Mouse (Mus musculus) cerebellum, adult (tissue): ENCODE data around the gene Pqlc3.

ENCODE experiments used
- ATAC-seq: cut with Nextera tagmentation; 2 replicates; pipeline ENCODE4 v1.9.2; 2017; ENCODE audit warnings: mild to moderate bottlenecking, moderate library complexity, mixed read lengths; ENCODE audit not compliant: insufficient number of reproducible peaks, low FRiP score, low TSS enrichment

Pqlc3 gene

GRCm38 (mm10) chr12:17011100-17011870 lies 11.1 kb upstream of the Pqlc3 start, which contains the start of gene 2410004P03Rik:
Gene 2410004P03Rik (minus strand): TSS chr12:17011727.
- ATAC-seq: peak; percentile 65; the same call in 1 of the 2 replicates

- ATAC-seq: no peak
Measured at GRCm38 (mm10) chr12:17009466-17009865, 9.3 kb upstream of the Pqlc3 start.

GRCm38 (mm10) chr12:17001211-17001610 lies 1.0 kb upstream of the Pqlc3 start:
- ATAC-seq: no peak

DNA sequence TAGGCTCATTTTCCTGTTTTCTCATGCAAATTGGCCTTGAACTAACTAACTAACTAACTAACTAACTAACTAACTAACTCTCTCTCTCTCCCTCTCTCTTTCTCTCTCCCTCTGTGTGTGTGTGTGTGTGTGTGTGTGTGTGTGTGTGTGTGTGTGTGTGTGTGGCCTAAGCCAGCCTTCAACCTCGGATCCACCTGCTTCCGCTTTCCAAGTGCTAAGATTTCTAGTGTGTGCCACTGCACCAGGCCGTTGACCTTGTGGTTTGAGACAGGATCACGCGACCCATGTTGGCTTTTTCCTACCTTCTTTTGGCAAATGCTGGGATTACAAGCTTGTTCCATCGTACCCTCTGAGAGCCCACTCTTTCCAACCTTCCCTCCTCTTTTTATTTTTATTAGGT lies 420 bp upstream of the Pqlc3 start:
- ATAC-seq: no peak

DNA sequence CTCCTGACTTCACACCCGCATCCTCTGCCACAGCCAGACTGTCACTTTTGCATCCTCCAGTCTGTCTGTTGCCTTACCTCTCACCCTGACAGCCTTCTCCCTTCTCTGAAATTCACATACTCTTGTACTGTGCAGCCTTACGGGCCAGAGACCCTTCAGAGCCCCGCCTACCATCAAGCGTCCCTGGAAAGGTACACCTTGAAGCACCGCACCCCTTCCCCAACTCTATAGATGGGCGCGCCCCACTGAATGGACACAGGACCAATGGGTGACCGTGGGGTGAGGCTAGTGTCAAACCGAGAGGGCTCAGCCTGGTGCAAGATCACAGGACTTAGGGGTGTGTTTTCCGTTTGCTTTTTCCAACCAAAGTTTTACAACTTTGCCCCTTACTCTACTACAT lies 1.1 kb downstream of the Pqlc3 start:
- ATAC-seq: no peak

DNA sequence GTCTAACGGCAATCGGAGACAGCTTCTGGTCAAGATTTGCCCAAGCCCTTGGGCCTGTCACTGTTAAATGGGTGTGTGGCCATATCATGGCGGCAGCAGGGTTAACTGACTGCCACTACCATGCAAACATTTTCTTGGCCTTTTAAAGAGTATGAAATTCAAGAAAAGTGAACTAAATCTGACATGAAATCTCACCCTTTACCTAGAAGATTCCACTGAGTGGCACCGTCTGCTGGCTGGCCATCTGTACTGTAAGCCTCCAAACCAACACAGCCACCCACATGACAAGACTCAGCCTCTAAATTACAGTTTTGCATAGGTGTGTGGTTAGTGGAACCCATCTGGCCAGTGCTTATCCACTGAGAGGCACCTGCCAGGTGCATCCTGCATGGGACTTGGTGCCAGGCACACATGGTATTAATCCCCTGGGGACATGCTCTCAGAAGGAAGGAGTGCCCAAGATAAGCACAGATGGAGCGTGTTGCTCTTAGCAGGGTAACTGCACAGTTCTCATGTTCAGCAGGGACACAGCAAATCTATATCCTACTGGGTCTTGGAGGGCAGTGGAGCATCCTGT lies 3.2 kb downstream of the Pqlc3 start:
- ATAC-seq: no peak

DNA sequence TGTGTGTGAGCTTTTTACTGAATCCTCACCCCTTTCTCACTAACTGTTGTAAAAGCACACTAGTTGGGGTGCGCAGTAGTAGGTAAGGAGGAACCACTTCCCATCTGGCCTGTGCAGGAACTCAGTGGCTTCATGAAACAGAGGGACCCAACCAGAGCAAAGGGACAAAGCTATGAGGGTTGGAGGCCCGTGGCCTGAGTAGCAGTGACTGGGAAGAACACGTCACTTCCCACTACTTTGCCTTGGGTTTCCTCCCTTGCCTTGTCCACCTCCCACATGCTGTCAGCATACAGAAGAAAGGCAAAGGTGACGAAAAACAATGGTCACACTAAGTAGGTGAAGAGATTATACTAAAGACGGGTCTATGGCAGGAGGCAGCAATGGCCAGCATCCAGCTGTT lies 3.9 kb downstream of the Pqlc3 start:
- ATAC-seq: no peak

- no peak for ATAC-seq
Measured at GRCm38 (mm10) chr12:16994291-16994690, 5.9 kb downstream of the Pqlc3 start.

DNA sequence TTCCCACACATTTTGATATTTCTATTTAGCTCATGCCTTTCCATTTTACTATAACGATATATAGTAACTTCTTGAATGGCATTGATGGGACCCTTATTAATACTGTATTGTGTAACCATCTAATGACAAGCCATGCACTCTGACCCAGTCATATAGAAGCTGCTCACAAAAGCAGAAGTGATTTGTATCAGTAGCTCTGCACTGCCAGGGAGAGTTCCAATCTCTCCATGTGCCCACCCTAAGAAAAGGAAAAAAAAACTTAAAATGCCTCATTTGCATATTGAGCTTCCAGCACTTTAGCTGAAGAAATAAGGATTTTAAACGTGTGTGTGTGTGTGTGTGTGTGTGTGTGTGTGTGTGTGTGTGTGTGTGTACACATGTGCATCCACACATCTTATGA lies 7.9 kb downstream of the Pqlc3 start:
- no peak for ATAC-seq

GRCm38 (mm10) chr12:16991376-16991775 lies 8.8 kb downstream of the Pqlc3 start:
- no peak for ATAC-seq

DNA sequence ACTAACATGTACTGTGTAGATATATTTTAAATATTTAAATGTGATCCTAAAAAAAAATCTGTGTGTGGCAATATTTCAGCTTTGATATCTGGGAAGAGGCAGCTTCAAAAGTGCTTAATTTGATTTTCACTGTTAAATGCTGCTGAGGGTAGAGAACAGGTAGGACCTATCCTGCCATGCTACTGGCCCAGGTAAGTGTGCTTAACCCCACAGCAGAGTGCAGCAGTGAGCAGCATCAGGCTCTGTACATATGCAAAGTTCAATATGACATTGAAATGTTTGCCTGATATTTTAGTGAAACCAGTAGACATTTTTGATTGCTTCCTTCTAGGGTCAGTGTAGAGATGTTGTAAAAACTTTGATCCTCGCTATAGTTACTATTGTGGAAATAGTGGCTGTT lies 14.4 kb downstream of the Pqlc3 start:
- ATAC-seq: no peak

- no peak for ATAC-seq
Measured at GRCm38 (mm10) chr12:16977120-16977519, 23.1 kb downstream of the Pqlc3 start.

GRCm38 (mm10) chr12:16966811-16967210 lies 33.4 kb downstream of the Pqlc3 start:
- ATAC-seq: no peak

- no peak for ATAC-seq
Measured at GRCm38 (mm10) chr12:16963354-16963753, 36.9 kb downstream of the Pqlc3 start.

GRCm38 (mm10) chr12:16958851-16959250 lies 41.4 kb downstream of the Pqlc3 start:
- ATAC-seq: no peak

GRCm38 (mm10) chr12:16948239-16948638 lies 52.0 kb downstream of the Pqlc3 start:
- ATAC-seq: no peak

GRCm38 (mm10) chr12:16941976-16942375 lies 58.2 kb downstream of the Pqlc3 start:
- no peak for ATAC-seq
